Mouse (Mus musculus) MEL (cell line): ENCODE measurements at regions not wholly inside any gene's neighbourhood (a gene's known extent, or its start where the extent isn't known, plus 50 kb on each side); places are given as distances from the start of the nearest gene placed in this dataset.
A peak's percentile ranks its signal among the peaks of the same experiment; 100 is the strongest.

Experiments
- DNase-seq: peaks from one replicate; pipeline ENCODE4 v3.0.0; 2011; ENCODE audit warnings: low read depth, low spot score
- H3K27ac ChIP-seq: 2 replicates; pipeline ENCODE4 v1.5.1; 2012; ENCODE audit warnings: low read depth, mild to moderate bottlenecking, control low read depth, low read length, moderate library complexity; ENCODE audit not compliant: control insufficient read depth
- H3K27me3 ChIP-seq, 2 experiments: fragments of 150-350 bp in 1 of 2; sonication (generic) in 1 of 2; 2 replicates each; pipeline ENCODE4 v1.6.1; 2012; ENCODE audit warnings: low read length in 2 of 2, mild to moderate bottlenecking in 2 of 2, improper control_type of control experiment in 1 of 2, moderate library complexity in 1 of 2; ENCODE audit not compliant: insufficient read depth in 2 of 2, control insufficient read depth in 1 of 2
- H3K36me3 ChIP-seq, 2 experiments: 2 replicates each; pipeline ENCODE4 v1.6.1; 2012 to 2014; ENCODE audit warnings: low read length in 2 of 2, improper control_type of control experiment in 1 of 2, inconsistent platforms in 1 of 2, mild to moderate bottlenecking in 1 of 2; ENCODE audit not compliant: insufficient read depth in 2 of 2, control insufficient read depth in 1 of 2
- H3K4me1 ChIP-seq, 2 experiments: fragments of 150-350 bp in 1 of 2; sonication (generic) in 1 of 2; 2 replicates each; pipeline ENCODE4 v1.6.1; 2012; ENCODE audit warnings: low read length in 2 of 2, improper control_type of control experiment in 1 of 2, mild to moderate bottlenecking in 1 of 2; ENCODE audit not compliant: insufficient read depth in 2 of 2, control insufficient read depth in 1 of 2
- H3K4me3 ChIP-seq, 2 experiments: fragments of 150-350 bp in 1 of 2; sonication (generic) in 1 of 2; 2 replicates each; pipeline ENCODE4 v1.5.1; 2012; ENCODE audit warnings: low read depth in 2 of 2, low read length in 2 of 2, mild to moderate bottlenecking in 2 of 2, moderate library complexity in 2 of 2, control low read depth in 1 of 2, improper control_type of control experiment in 1 of 2; ENCODE audit not compliant: control insufficient read depth in 1 of 2, insufficient read depth in 1 of 2
- H3K79me2 ChIP-seq: 2 replicates; pipeline ENCODE4 v1.6.1; 2012; ENCODE audit warnings: mild to moderate bottlenecking, low read length, moderate library complexity; ENCODE audit not compliant: control insufficient read depth, poor library complexity, insufficient read depth
- H3K9ac ChIP-seq: 2 replicates; pipeline ENCODE4 v1.6.1; 2012; ENCODE audit warnings: low read depth, mild to moderate bottlenecking, control low read depth, low read length, moderate library complexity; ENCODE audit not compliant: control insufficient read depth, poor library complexity, severe bottlenecking
- H3K9me3 ChIP-seq: fragments of 150-350 bp; sonication (generic); replicated peaks from 2 replicates; pipeline ENCODE4 v1.6.1; 2012; ENCODE audit warnings: mild to moderate bottlenecking, low read length, improper control_type of control experiment, moderate library complexity; ENCODE audit not compliant: insufficient read depth
- EP300 ChIP-seq, 2 experiments: IDR thresholded peaks; 2 replicates each; pipeline ENCODE4 v1.6.1; 2011; ENCODE audit warnings: improper control_type of control experiment in 2 of 2, low read length in 2 of 2, low read depth in 1 of 2, mild to moderate bottlenecking in 1 of 2
- ETS1 ChIP-seq: IDR thresholded peaks from 2 replicates; pipeline ENCODE4 v1.6.1; 2012; ENCODE audit warnings: low read depth, mild to moderate bottlenecking, inconsistent platforms, low read length, improper control_type of control experiment, moderate library complexity
- HCFC1 ChIP-seq: IDR thresholded peaks from 2 replicates; pipeline ENCODE4 v1.6.1; 2012; ENCODE audit warnings: low read depth, mild to moderate bottlenecking, inconsistent platforms, low read length, improper control_type of control experiment, moderate library complexity
- JUND ChIP-seq: IDR thresholded peaks from 2 replicates; pipeline ENCODE4 v1.6.1; 2011; ENCODE audit warnings: low read depth, mild to moderate bottlenecking, improper control_type of control experiment, low read length
- KAT2A ChIP-seq: conservative IDR thresholded peaks from 2 replicates; pipeline ENCODE4 v1.6.1; 2012; ENCODE audit warnings: low read depth, low read length, improper control_type of control experiment, inconsistent platforms
- MAFK ChIP-seq: IDR thresholded peaks from 2 replicates; pipeline ENCODE4 v1.6.1; 2011; ENCODE audit warnings: low read depth, mild to moderate bottlenecking, low read length, improper control_type of control experiment, borderline replicate concordance
- MAZ ChIP-seq: IDR thresholded peaks from 2 replicates; pipeline ENCODE4 v1.6.1; 2012; ENCODE audit warnings: low read depth, mild to moderate bottlenecking, inconsistent platforms, low read length, improper control_type of control experiment
- MEF2A ChIP-seq: IDR thresholded peaks from 2 replicates; pipeline ENCODE4 v1.6.1; 2014; ENCODE audit warnings: low read depth, mild to moderate bottlenecking, inconsistent platforms, low read length, improper control_type of control experiment; ENCODE audit not compliant: poor library complexity, insufficient replicate concordance, severe bottlenecking; ENCODE audit errors: extremely low read depth
- MYB ChIP-seq: IDR thresholded peaks from 2 replicates; pipeline ENCODE4 v1.6.1; 2011; ENCODE audit warnings: mild to moderate bottlenecking, low read depth, low read length, improper control_type of control experiment
- MYC ChIP-seq: IDR thresholded peaks from 2 replicates; pipeline ENCODE4 v1.6.1; 2011; ENCODE audit warnings: low read depth, mild to moderate bottlenecking, low read length, improper control_type of control experiment, moderate library complexity
- UBTF ChIP-seq: IDR thresholded peaks from 2 replicates; pipeline ENCODE4 v1.6.1; 2012; ENCODE audit warnings: low read depth, mild to moderate bottlenecking, inconsistent platforms, low read length, improper control_type of control experiment, moderate library complexity, borderline replicate concordance; ENCODE audit not compliant: insufficient read depth
- USF1 ChIP-seq: IDR thresholded peaks from 2 replicates; pipeline ENCODE4 v1.6.1; 2014; ENCODE audit warnings: low read depth, mild to moderate bottlenecking, inconsistent platforms, low read length, improper control_type of control experiment, moderate library complexity
- USF2 ChIP-seq, 2 experiments: IDR thresholded peaks; 2 replicates each; pipeline ENCODE4 v1.6.1; 2011 to 2012; ENCODE audit warnings: improper control_type of control experiment in 2 of 2, low read length in 2 of 2, borderline replicate concordance in 1 of 2, inconsistent platforms in 1 of 2, low read depth in 1 of 2, mild to moderate bottlenecking in 1 of 2; ENCODE audit not compliant: insufficient read depth in 1 of 2
- ZMIZ1 ChIP-seq: IDR thresholded peaks from 2 replicates; pipeline ENCODE4 v1.6.1; 2012; ENCODE audit warnings: low read depth, mild to moderate bottlenecking, inconsistent platforms, low read length, improper control_type of control experiment, moderate library complexity

GRCm38 (mm10) chr17:51583984-51584880 is 248.9 kb downstream of the Satb1 start:
- no peak overlapping the region for H3K4me3 ChIP-seq

GRCm38 (mm10) chr17:51583277-51583676 is 249.8 kb downstream of the Satb1 start:
- no peaks in the 10 kb centered on the region for H3K36me3 ChIP-seq
- H3K4me1 ChIP-seq, result no peaks in the 10 kb centered on the region
- no peak for DNase-seq
- H3K27me3 ChIP-seq, result no peaks in the 10 kb centered on the region
- H3K9me3 ChIP-seq, result no peaks in the 10 kb centered on the region
- H3K27ac ChIP-seq, result no peak overlapping the region
- no peak overlapping the region for H3K9ac ChIP-seq
- H3K4me3 ChIP-seq, result no peak overlapping the region
- TF ChIP-seq USF1 (no peak), KAT2A (no peak), USF2 (IDR thresholded peaks at IDR 0.05; ENCODE audit: borderline replicate concordance in 1 of 2, insufficient read depth in 1 of 2, low read depth in 1 of 2, low read length in 2 of 2) (no peak), JUND (no peak), MYB (no peak), MYC (no peak), ZMIZ1 (no peak), MAZ (no peak), HCFC1 (no peak), EP300 (IDR thresholded peaks at IDR 0.05; ENCODE audit: low read depth in 1 of 2, low read length in 2 of 2) (no peak), ETS1 (no peak)
- H3K79me2 ChIP-seq, result no peaks in the 10 kb centered on the region

More at GRCm38 (mm10) chr17:51583984-51584880, 248.9 kb downstream of the Satb1 start:
- Histone ChIP-seq H3K27me3 (no peaks in the 10 kb centered on the region), H3K4me1 (no peaks in the 10 kb centered on the region), H3K9ac (no peak overlapping the region), H3K9me3 (no peaks in the 10 kb centered on the region), H3K36me3 (no peaks in the 10 kb centered on the region), H3K27ac (no peak overlapping the region), H3K79me2 (no peaks in the 10 kb centered on the region)
- TF ChIP-seq UBTF, result no peak
- no peak for TF ChIP-seq MAFK
- no peak for DNase-seq

- no peaks in the 10 kb centered on the region for H3K4me1 ChIP-seq
- no peak overlapping the region for H3K9ac ChIP-seq
- H3K36me3 ChIP-seq, result no peaks in the 10 kb centered on the region
- no peak overlapping the region for H3K4me3 ChIP-seq
- no peak for DNase-seq
- H3K79me2 ChIP-seq, result no peaks in the 10 kb centered on the region
- TF ChIP-seq MAFK, result peak; percentile 73
- no peak for TF ChIP-seq MEF2A
- no peak overlapping the region for H3K27ac ChIP-seq
- no peaks in the 10 kb centered on the region for H3K27me3 ChIP-seq
- no peaks in the 10 kb centered on the region for H3K9me3 ChIP-seq
Measured at GRCm38 (mm10) chr17:51555854-51556253, 277.2 kb downstream of the Satb1 start.
